Mouse (Mus musculus) monocyte, adult 5-6 weeks (primary cell): Measurements from ENCODE around the gene Gm7257. TPM values are rescaled to one million over a fixed set of nuclear protein-coding genes. Genes with fewer than 3 reads are reported as not detected.

ENCODE experiments used
- ATAC-seq: fragments of 153-309, 156-312 bp; replicated peaks from 2 replicates; pipeline ENCODE4 v1.8.0; 2017; ENCODE audit warnings: mild to moderate bottlenecking; ENCODE audit not compliant: low TSS enrichment, insufficient number of reproducible peaks, severe bottlenecking, poor library complexity, low FRiP score
- total RNA-seq: library from RNA; stranded (forward); fragments of 200-1000, 200-491, 200-594 nt; gene quantifications from 3 replicates; pipeline ENCODE4 v1.2.3, GENCODE M21; 2017

Gm7257 gene
- not detected in 3 replicates for total RNA-seq

GRCm38 (mm10) chr9:36431584-36431983 is at the start of gene Gm7257:
Gene Gm7257, plus strand, starts transcription at chr9:36431884.
- ATAC-seq = no peak

DNA sequence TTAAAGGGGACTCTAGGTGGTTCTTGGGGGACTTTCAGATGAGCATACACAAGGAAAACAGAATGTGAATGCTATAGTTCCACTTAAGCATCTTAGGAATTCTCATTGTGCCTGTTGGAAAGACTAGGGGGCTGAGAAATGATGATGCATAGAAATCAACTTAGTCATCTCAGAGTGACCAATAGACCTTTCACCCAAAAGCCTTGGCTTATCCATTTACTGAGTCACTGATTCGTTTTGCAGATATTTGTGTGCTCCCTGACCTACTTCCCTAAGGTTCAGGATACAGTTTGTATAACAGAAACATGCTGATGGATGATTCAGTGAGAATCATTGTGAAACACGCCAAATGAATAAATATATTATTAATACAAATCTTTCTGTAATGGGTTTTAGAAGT is 28.7 kb upstream of the Gm7257 start:
- no peak for ATAC-seq

DNA sequence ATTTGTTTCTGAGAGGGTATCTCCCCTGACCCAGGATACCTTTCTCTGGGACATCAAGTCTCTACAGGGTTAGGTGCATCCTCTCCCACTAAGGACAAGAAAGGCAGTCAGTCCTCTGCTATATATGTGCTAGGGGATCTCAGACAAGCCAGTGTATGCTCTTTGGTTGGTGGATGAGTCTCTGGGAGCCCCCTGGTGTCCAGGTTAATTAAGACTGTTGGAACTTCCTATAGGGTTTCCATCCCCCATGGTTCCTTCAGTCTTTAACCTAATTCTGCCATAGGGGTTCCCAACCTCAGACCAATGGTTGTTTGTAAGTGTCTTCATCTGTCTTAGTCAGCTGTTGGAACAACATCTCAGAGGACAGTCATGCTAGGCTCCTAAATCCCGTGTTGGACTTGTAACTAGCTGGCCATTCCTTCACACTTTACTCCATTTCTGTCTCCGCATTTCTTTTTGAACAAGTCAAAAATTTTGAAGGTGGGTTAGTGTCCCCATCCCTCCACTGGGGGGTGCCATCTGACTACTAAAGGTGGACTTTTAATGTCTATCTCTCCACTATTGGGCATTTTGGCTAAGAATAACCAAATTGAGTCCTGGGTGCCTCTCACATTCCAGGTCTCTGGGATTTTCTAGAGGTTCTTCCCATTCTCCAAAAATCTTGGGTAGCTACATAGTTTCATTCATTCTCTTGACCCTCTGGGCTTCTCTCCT is 3.5 kb downstream of the Gm7257 start:
- no peak for ATAC-seq

DNA sequence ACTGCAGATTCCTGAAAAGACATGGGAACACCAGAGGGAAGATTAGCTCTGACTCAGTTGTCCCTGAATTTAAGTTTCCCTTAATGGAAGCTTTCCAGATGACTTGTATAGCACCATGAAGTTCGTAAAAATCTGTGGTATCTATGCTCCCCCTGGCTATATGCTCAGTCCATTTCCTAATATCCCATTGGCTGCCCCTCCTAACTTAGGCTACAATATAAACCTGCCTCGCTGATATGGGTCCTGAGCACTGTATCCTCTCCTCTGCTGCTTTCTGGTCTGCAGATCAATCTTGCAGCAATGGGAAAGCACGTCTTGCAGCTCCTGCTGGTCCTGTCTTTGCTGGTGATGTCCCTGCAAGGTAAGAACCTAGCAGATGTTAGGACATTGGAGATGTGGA is 43.7 kb downstream of the Gm7257 start, which contains the start of gene Gm9513:
Gene Gm9513 (plus strand): TSS at position 301 of the 400 bp plus-strand sequence.
- no peak for ATAC-seq

Other genes starting within 250 kb of the Gm7257 start
- not detected in 3 replicates for gene Gm9513, start 43.8 kb downstream of the Gm7257 start, total RNA-seq
- gene Gm5615, start 110.1 kb downstream of the Gm7257 start, total RNA-seq = not detected in 3 replicates
- gene Gm17689, start 150.8 kb downstream of the Gm7257 start, total RNA-seq = not detected in 3 replicates
- not detected in 3 replicates for gene A630095E13Rik, start 211.5 kb downstream of the Gm7257 start, total RNA-seq